Comparison of ENCODE assay signal across 15 mouse cellular contexts in the genomic region with DNA sequence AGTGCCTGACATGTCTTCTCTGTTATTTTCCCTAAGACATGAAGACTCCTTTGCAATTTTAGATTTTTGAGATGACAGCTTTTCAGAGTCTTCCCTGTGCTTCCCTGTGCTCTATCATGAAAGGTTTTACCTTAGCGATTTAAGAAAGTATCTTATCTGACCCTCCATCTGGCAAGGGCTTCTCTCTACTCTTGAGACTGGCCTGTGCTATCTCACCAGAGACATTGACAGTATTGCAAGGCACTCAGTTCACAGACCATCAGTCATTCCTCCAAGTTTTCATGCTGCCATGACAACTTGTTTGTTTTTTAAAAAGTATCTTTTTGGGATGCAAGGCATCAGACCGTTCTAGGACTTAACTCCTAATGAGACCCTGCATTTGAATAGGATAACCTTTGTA.
"Had no signal": no experiment of that assay in that cellular context is flagged by ENCODE, and none has a peak within 500 bp of the region (broad histone marks: within the 10 kb centered on the region; RNA-seq: fewer than 3 reads in every experiment).

No protein-coding gene starts in this region.

- H3K27me3 ChIP-seq: kidney, embryonic 15.5 days; limb, embryonic 12.5 days; megakaryocyte, embryonic 14.5 days; neural tube, embryonic 15.5 days had no signal

- H3K4me3 ChIP-seq: kidney, embryonic 15.5 days; limb, embryonic 12.5 days; megakaryocyte, embryonic 14.5 days; myocyte; neural tube, embryonic 15.5 days had no signal

- H3K4me1 ChIP-seq: limb, embryonic 12.5 days; neural tube, embryonic 15.5 days had no signal

- DNase-seq: kidney, adult 2 months; kidney, postnatal 25 days; lung, embryonic 14.5 days; lung, postnatal 10 days; lung, postnatal 4 days; midbrain, embryonic 14.5 days; right cerebral cortex, adult 18-20 months; right cerebral cortex, postnatal 25 days; thymus, postnatal 36 days had no signal

- H3K36me3 ChIP-seq: kidney, embryonic 15.5 days; limb, embryonic 12.5 days; neural tube, embryonic 15.5 days had no signal

- H3K27ac ChIP-seq: kidney, embryonic 15.5 days; limb, embryonic 12.5 days; neural tube, embryonic 15.5 days had no signal

- H3K4me2 ChIP-seq: kidney, embryonic 15.5 days; limb, embryonic 12.5 days; lung, embryonic 14.5 days; neural tube, embryonic 15.5 days had no signal

- ATAC-seq: intestine, embryonic 16.5 days had no signal

- H3K9me3 ChIP-seq: kidney, embryonic 15.5 days; limb, embryonic 12.5 days; megakaryocyte, embryonic 14.5 days; neural tube, embryonic 15.5 days had no signal

- H3K9ac ChIP-seq: kidney, embryonic 15.5 days; limb, embryonic 12.5 days; lung, embryonic 14.5 days; neural tube, embryonic 15.5 days had no signal
